Mouse (Mus musculus) olfactory bulb, adult 2 months (tissue): ENCODE results near the gene Ticrr.

Experiments used
- CTCF ChIP-seq: fragments of 200-500 bp; IDR thresholded peaks from 2 replicates; pipeline ENCODE4 v1.5.1; 2012; ENCODE audit warnings: low read depth, mild to moderate bottlenecking, low read length, moderate library complexity; ENCODE audit not compliant: insufficient read depth
- POLR2A ChIP-seq: fragments of 200-500 bp; IDR thresholded peaks from 2 replicates; pipeline ENCODE4 v1.6.1; 2012; ENCODE audit warnings: mild to moderate bottlenecking, low read depth, low read length, moderate library complexity; ENCODE audit not compliant: insufficient read depth

DNA sequence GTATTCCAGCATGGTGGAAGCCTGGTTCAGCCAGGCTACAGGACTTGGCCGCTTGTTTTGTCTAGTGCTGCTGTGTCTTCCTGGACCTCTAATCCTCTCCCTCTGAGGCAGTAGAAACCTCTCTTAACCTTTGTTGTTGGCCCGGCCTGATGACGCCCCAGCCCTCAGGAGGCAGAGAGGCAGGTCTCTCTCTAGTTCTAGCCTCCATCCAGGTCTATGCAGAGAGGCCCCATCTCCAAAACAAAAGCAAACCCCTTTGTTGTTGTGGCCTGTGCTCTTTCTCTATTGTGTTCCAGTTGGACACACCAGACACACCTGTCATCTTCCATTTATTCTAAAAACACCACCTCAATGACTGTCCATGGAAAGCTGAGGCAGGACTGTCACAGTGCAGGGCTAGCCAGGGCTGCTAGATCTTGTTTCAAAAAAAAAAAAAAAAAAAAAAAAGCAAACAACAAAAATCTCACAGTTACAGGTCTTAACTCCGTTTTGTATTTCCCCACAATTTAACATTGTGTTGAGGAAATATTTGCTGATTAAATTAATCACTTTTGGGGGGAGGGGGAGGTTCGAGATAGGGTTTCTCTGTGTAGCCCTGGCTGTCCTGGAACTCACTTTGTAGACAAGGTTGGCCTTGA, 1.4 kb downstream of the Ticrr start:
- TF ChIP-seq CTCF, result no peak
- TF ChIP-seq POLR2A, result no peak
